Mouse (Mus musculus) liver (tissue): ENCODE data around the gene Nucb1.
"Not testable (repeated sequence)": the region's sequence is repeated elsewhere in the genome, so short reads cannot be mapped to it uniquely, and the experiment has no call there.

Experiments
- DNase-seq: peaks from one replicate; pipeline ENCODE4 v3.0.0-alpha.2; 2020; ENCODE audit warnings: mixed read lengths

Nucb1 gene

DNA sequence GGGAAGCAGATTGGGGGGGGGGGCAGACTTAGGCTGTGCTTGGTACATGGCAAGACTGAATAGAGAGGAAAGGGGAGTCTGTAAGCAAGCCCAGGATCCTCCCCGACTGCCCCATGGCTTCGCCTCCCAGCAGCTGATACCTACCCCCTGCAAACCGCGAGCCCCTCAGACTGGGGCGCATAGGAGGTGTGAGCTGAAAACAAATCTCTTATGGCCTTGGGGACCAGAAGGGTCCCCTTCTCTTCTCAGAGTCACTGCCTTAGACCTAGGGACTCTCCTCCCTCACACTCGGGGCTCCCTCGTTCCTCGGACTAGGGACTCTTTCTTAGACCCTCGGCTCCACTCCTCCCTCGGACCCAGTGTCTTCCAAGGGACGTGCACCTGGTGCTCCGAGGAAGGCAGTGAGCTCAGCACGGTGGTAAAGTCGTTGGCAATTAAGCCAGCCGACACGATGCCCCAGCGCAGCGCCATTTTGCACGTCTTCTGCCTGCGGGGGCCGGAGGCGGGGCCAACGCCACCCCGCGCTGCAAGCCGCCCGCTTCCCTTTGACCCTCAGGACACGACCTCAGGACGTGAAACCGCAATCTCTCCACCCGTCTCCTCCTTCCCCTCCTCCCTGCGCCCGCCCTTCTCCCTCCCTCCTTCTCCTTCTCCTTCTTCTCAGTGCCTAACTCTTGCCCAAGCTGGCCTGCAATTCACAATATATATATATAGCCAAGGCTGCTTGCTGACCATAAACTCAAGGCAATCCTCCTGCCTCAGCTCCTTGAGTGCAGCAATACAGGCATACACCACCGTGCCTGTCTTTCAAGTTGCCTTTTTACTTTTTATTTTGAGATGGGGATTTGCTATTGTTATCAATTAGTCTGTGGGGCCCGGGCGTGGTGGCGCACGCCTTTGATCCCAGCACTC is 21.7 kb downstream of the Nucb1 start, which contains the start of gene Dhdh:
TSS of gene Dhdh (minus strand) at position 513 of the 912 bp plus-strand sequence.
- peak; percentile 74 for DNase-seq

DNA sequence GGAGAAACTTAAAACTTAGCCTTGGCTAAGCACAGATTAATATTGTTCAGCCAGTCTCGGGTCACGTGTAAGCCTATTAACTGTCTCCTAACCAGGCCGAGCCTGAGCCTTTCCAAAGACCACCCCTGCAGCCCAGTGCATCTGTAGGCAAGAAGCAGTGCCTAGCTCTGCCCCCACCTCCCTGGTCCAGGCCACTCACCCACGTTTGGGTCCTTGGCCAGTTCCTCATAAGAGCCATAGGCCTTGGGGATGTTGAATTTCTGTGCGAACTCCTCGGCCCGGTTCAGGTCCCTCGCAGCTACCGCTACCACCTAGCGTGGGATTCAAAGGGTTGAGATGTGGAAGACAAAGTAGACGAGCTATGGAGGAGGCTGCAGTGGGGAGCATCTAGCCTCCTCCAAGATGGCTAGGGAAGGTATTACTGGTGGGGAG is 22.3 kb downstream of the Nucb1 start:
- no peak for DNase-seq

DNA sequence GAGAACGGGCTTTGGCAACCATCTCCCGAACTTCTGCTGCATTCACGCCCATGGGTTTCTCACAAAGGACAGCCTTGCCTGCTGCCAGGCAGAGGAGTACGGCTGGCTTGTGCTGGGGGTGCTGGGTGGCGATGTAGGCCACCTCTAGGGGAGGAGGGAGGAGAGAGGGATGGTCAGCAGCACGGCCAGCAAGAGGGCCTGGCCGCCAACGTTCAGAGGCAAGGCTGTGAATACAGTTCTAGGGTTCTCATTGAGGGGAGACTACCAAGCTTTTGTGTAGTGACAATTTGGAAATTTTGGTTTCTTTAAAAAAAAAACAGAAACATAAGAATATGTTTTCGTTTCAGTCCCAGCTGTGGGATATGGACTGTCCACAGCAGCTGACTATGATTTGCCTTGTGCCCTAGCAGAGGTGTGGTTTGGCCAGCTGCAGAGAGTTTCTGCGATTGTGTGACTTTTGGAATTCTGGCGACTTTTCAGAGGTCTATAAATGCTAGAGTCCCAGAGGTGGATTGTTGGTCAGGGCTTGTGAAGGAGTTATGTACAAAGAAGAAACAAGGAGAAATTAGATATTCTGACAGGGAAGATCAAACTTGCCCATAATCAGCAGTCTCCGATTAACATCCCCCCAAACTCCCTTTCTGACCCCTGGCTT is 23.3 kb downstream of the Nucb1 start, which contains the start of gene Gm45808:
TSS of gene Gm45808 (minus strand) at position 51 of the 655 bp plus-strand sequence.
- no peak for DNase-seq

DNA sequence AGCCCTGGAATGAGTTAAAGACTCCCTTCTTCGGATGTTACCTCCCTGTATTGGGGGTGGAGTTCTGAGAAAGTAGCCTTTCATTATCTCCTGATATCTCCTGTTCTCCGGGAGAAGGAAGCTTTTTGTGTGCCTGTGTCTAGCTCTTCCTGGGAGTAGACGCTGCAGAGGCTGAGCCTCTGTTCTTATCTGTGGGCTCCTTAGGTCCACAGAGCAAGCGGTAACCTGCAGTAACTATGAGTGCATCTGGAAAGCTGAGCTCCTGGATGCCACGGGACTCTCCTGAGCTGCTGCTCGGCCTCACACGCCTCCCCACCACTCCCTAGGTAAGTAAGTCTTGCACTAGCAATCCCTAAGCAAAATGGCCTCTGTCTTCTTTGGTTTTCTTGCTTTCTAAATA is 24.0 kb downstream of the Nucb1 start:
- DNase-seq: peak; percentile 42

DNA sequence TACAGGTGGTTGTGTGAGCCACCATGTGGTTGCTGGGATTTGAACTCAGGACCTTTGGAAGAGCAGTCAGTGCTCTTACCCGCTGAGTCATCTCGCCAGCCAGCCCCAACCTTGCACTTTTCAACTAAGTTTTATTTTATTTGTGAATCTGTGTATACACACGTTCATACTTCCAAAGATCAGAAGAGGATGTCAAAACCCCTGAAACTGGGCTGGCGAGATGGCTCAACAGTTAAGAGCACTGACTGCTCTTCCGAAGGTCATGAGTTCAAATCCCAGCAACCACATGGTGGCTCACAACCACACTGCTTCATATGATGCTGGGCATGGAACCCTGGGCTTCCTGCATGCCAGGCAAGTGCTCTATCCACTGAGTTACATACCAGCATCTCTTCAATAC is 25.2 kb downstream of the Nucb1 start:
- not testable (repeated sequence) for DNase-seq

DNA sequence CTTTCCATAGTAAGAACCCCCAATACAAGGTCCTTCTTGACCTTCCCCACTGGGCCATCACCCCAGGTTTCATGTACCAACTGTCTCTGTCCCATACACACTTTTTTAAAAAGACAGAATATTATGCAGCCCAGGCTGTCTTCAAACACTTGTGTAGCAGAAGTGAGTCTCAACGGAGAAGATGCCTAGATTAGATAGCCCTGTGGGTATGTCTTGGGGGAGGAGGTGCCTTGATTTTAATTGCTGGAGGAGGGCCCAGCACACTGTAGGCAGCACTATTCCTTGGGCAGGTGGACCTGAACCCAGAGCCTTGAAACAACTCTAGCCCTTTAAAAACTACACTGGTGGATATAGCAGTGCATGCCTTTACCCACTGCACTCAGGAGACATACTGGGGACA is 28.0 kb downstream of the Nucb1 start:
- no peak for DNase-seq

DNA sequence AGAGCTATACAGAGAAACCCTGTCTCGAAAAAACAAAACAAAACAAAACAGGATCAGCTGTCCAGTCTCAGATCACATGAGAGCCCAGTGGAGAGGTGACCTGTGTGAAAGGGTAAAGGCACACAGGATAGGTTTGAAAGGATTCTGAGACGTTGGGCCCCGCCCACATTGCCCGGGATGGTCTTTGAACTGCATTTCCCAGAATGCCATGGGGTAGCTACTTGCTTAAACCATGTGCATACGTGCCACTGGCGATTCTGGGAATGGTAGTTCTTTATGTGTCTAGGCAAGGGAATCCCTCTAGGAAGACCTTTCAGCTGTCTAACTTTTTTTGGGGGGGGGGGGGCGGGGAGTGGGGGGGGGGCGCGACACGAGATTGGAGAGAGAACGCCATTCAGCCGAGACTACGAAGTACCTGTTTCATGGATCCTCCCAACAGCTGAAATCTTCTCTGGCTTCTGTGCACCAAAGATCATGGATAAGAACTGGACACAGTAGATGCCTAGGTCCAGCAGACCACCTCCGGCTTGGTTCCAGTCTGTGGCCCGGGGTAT is 28.8 kb downstream of the Nucb1 start, which contains the start of gene Tulp2:
TSS of gene Tulp2 (plus strand) at position 504 of the 554 bp plus-strand sequence.
- peak; percentile 75 for DNase-seq

DNA sequence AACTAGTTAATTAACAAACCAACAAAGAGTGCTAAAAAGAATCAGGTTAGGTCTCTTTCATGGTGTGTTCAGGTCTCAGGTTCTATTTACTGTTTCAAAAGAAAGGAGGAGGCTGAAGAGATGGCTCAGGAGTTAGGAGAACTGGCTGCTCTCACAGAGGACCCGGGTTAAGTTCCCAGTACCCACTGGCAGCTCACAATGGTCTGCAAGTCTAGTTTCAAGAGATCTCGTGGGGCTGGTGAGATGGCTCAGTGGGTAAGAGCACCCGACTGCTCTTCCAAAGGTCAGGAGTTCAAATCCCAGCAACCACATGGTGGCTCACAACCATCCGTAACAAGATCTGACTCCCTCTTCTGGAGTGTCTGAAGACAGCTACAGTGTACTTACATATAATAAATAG is 29.9 kb downstream of the Nucb1 start:
- not testable (repeated sequence) for DNase-seq

DNA sequence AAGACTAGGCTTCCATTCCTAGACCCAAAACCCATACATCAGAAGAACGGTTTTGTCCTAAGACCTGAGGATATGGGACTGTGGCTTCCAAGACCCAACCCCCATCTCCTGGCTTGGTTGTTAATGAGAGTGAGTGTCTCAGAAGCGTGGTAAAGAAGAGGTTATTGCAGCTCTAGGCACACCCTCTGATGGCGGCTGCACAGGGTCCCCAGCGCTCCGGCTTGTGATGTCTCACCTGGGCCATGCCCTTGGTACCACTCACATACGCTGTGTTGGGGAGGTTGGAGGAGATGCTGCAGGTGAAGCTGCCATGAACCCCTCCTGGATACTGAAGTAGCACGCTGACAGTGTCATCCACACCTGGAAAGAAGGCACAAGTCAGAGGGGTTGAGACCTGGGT is 31.4 kb downstream of the Nucb1 start:
- DNase-seq: no peak

DNA sequence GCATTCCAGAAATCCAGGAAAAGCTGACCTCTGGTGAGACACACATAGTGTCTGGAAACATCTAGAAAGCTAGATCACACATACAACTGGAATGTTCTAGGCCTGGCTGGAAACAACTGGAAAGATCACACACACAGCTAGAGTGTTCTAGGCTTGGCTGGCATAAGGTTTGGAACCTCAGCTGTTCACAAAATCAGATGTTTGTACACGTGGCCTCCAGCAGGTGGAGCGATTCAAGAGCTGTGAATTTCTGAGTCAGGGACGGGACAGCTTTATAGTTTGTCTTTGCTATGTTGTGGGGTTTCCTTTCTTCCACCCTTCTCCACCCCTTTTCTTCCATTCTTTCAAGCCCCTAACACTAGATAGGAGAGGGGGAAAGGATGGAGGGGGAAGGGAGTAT is 33.2 kb downstream of the Nucb1 start:
- peak; percentile 68 for DNase-seq

DNA sequence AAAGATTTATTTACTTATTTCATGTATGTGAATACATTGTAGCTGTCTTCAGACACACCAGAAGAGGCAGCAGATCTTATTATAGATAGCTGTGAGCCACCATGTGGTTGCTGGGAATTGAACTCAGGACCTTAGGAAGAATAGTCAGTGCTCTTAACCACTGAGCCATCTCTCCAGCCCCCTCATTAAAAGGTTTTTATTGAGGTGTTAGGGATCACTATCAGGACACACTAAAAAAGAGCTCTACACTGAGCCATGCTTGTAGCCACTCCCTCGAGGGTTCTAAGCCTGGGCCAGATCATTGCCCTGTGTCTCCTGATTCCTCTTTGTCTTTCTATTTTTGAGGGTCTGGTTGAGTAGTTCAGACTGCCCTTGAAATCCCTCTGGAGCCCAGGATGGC is 33.8 kb downstream of the Nucb1 start:
- DNase-seq: no peak

DNA sequence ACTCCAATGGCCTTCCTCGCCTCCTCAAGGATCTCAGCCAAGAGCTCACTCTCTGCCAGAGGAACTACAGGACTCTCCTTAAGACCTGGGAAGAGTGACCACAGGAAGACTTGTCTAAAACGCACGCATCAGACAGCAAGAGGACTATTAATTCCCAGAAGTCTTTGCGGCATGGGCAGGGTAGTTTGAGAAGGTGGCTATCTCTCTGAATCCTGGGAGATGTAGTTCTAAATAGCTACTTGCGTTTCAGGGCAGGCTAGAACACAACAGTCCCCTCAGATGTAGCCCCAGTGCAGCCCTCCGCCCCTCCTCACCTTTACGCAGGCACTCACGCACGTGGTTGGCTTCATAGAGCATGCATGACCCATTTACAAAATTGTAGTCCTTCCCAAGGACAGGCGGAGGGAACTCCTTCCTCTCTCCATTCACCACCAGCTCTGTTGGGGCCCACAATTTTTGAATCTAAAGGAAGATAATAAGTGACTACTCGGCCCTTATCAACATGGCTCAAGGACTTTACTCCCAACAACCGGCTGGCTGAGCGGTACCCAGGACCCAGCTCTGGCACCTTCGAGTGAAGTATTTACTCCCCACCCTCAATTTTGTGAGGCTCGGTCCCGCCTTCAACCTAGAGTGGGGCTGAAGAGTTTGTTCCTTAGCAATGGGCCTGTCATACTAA is 34.8 kb downstream of the Nucb1 start:
- DNase-seq: peak; percentile 63

DNA sequence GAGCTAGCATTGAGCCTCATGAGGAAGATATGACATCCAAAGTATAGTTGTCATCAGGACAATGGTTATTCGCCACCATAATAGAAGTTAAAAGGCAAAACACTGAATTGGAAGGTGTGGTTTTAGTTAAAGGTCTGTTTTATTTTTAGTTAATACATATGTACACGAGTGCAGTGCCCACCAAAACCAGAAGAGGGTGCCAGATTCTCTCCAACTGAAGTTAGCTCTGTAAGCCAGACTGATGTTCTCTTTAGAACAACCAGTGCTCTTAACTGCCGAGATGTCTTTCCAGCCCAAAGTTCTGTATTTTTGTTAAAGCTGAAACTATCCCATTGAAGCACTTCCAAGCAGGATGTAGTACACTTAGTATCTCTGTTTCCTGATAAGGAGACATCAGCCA is 39.3 kb downstream of the Nucb1 start:
- DNase-seq: peak; percentile 85

DNA sequence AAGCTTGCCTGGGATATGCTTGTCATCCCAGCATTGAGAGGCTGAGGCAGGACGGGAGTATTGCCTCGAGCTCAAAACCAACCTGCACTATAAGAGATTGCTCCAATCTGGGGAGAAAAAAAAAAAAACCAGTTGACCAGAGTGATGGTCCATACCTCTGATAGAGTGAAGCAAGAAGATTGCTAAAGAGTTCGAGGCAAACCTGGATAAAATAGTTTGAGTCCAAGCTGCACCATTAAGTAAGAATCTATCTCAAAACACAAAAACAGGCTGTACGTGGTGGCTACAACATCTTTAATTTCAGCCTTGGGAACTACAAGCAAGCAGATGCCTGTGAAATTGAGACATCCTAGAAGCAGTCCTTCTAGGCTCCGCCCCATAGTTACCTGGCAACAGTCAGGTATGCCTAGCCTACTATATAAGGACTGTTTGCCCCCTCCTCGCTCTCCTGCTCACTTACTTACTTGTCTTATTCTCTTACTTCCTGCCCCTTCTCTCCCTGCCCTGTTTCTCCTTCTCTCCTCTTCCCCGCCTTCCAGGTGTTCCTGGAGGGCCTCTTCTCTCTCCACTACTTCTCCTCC is 43.0 kb downstream of the Nucb1 start:
- no peak for DNase-seq

DNA sequence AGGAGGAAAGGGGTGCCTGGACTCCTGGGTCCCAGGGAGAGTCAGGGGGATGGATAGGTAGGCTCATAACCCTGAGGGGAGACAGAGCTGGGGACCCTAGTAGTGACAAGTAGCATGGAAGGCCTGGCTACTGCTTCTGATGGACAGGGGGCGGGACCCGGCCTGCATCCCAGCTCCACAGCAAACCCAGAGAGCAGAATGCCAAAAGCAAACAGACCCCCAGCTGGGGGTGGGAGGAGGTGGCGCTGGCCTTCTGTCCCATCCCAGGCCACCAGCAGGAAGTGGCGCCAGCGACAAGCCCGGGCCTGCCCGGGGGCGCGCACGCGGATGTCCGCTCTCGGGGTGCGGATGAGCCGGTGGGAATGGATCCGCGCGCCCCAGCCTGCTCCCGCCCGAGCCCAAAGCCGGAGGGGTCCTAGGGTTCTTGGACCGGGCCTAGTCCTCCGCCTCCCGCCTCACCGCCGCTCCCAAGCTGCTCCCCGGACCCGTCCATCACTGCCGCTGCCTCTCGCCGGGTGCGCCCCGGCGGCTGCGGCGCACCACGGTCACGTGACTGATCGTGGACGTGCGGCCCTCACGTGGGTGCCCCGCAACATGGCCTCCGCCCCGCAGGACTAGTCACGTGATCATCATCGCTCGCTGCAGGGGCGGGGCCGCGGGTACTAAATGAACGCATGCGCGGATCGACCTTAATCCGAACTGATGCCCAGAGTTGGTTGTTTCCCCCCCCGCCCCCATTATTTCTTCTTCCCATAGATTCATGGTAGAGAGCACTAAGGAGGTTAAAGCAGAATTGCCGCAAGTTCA is 43.7 kb downstream of the Nucb1 start, which contains the start of gene Bax:
TSS of gene Bax (minus strand) at position 616 of the 807 bp plus-strand sequence.
- DNase-seq: peak; percentile 96

DNA sequence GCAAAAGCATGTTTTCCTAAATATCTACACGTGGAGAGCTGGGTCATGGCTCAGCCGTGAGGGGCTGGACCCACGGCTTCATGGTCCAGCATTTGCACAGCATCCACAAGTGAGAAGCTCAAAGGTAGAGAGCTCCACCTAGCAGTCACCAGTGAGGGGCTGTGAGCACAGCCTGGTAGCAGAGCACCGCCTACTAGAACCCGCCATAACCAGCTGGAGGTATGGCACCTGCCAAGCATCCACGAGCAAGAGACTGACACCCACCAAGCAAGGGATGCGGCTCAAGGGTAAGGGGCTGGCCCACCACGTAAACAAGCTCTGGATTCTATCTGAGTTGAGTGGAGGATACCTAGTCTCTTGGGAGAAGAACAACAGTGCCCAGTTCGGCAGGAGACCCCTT is 44.7 kb downstream of the Nucb1 start:
- DNase-seq: no peak

DNA sequence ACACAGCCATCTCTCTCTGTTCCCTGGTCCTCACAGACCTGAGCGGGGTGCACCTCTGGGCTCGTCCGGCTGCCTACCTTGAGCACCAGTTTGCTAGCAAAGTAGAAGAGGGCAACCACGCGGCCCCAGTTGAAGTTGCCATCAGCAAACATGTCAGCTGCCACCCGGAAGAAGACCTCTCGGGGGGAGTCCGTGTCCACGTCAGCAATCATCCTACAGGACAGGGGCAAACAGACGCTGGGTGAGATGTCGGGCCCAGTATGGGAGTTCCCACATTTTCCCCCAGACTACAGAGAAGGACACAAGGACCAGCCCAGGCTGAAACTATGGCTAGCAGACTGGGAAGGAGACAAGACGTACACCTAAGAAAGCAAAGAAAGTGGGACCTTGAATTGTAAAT is 45.1 kb downstream of the Nucb1 start:
- DNase-seq: no peak

DNA sequence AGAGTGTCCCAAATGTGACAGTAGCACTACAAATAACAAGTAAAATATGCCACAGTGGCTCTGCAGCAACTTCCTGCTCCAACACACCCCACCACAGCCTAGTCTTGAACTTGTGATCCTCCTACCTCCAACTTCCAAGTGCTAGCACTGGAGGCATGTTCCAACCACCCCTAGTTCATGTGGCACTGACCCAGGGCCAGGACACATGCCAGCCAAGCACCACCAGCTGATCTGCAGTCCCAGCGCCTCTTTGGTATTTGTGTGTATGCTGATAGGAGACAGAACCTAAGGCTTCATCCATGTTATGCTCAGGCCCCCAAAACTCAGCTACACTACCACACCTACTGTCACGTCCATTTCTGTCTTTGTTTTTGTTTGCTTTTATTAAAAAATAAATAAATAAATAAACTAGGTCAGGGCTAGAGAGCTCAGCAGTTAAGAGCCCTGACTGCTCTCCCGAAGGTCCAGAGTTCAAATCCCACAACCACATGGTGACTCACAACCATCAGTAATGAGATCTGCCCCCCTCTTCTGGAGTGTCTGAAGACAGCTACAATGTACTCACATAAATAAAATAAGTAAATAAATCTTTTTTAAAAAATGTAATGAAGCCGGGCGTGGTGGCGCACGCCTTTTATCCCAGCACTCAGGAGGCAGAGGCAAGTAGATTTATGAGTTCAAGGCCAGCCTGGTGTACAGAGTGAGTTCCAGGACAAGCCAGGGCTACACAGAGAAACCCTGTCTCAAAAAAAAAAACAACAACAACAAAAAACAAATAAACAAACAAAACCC is 46.0 kb downstream of the Nucb1 start:
- DNase-seq: no peak

DNA sequence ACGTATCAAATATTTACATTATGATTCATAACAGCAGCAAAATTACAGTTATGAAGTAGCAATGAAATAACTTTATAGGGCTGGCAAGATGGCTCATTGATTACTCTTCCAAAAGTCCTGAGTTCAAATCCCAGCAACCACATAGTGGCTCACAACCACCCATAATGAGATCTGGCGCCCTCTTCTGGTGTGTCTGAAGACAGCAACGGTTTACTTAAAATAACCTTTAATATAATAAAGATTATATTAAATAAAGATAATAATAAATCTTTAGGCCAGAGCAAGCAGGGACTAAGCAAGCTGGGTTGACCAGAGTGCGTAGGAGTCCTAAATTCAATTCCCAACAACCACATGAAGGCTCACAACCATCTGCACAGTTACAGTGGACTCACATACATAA is 47.3 kb downstream of the Nucb1 start:
- not testable (repeated sequence) for DNase-seq

DNA sequence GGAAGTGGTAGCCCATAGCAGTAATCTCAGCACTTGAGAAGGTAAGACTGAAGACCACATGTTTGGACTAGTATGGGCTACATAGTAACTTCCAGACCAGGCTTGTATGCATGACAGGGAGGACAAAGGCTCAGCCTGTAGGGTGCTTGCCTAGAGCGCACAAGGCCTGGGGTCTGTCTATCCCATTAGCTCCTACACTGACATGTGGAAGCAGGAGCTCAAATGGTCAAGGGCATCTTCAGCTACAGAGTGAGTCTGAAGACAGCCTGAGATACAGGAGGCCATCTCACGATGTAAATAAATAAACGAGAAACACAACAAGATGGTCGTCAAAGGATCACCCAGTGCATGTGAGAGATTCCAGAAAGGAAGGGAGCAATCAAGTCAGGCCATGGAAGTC is 47.9 kb downstream of the Nucb1 start:
- no peak for DNase-seq

DNA sequence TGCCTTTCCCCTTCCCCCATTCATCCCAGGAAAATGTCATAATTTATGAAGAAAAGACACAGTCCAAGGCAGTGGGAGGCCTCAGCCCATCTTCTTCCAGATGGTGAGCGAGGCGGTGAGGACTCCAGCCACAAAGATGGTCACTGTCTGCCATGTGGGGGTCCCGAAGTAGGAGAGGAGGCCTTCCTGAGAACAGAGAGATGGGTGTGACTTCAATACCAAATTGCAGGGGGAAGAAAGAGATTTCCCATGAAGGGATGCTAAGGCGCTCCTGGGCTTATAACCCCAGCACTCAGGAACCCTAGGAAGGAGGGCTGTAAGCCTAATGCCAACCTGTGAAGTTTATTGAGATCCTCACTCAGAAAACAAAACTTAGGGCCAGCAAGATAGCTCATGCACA is 48.4 kb downstream of the Nucb1 start:
- DNase-seq: no peak
